Mouse (Mus musculus): ENCODE data around the gene Rara. TPM values are rescaled to one million over a fixed set of nuclear protein-coding genes. Genes with fewer than 3 reads are reported as not detected.
"Not testable (repeated sequence)": the region's sequence is repeated elsewhere in the genome, so short reads cannot be mapped to it uniquely, and the experiment has no call there.

Rara gene
- 6.4 and 7.9 TPM in 2 replicates for polyA plus RNA-seq (2012; rRNA removed)

- DNase-seq (ENCODE audit: extremely low spot score in 1 of 2, low spot score in 1 of 2): peak in 1 of 2 experiments; percentile 66
These were observed at the start of gene Rara for GRCm38 (mm10) chr11:98927438-98928076. TSS of gene Rara (plus strand) at chr11:98927818.

GRCm38 (mm10) chr11:98887703-98888102, 39.9 kb upstream of the Rara start:
- DNase-seq (ENCODE audit: extremely low spot score in 1 of 2, low spot score in 1 of 2): no peak

GRCm38 (mm10) chr11:98889077-98889476, 38.5 kb upstream of the Rara start:
- DNase-seq (ENCODE audit: extremely low spot score in 1 of 2, low spot score in 1 of 2): no peak

GRCm38 (mm10) chr11:98889977-98890376, 37.6 kb upstream of the Rara start:
- DNase-seq (ENCODE audit: extremely low spot score in 1 of 2, low spot score in 1 of 2): no peak

GRCm38 (mm10) chr11:98892426-98892825, 35.2 kb upstream of the Rara start:
- DNase-seq (ENCODE audit: extremely low spot score in 1 of 2, low spot score in 1 of 2): no peak

- DNase-seq (ENCODE audit: extremely low spot score in 1 of 2, low spot score in 1 of 2): no peak
These were observed 27.0 kb upstream of the Rara start for GRCm38 (mm10) chr11:98900529-98901125.

GRCm38 (mm10) chr11:98902621-98903245, 24.9 kb upstream of the Rara start:
- no peak for DNase-seq (ENCODE audit: extremely low spot score in 1 of 2, low spot score in 1 of 2)

GRCm38 (mm10) chr11:98904577-98904976, 23.0 kb upstream of the Rara start:
- DNase-seq (ENCODE audit: extremely low spot score in 1 of 2, low spot score in 1 of 2): no peak

GRCm38 (mm10) chr11:98905033-98905432, 22.6 kb upstream of the Rara start:
- no peak for DNase-seq (ENCODE audit: extremely low spot score in 1 of 2, low spot score in 1 of 2)

- no peak for DNase-seq (ENCODE audit: extremely low spot score in 1 of 2, low spot score in 1 of 2)
These were observed 22.0 kb upstream of the Rara start for GRCm38 (mm10) chr11:98905583-98905982.

GRCm38 (mm10) chr11:98907063-98907436, 20.6 kb upstream of the Rara start:
- DNase-seq (ENCODE audit: extremely low spot score in 1 of 2, low spot score in 1 of 2): no peak

- peak; percentile 92 for DNase-seq (ENCODE audit: extremely low spot score in 1 of 2, low spot score in 1 of 2)
These were observed 20.0 kb upstream of the Rara start, which contains the start of gene Cdc6 for GRCm38 (mm10) chr11:98907437-98908173. TSS of gene Cdc6 (plus strand) at chr11:98907801.

GRCm38 (mm10) chr11:98909654-98910053, 18.0 kb upstream of the Rara start:
- DNase-seq (ENCODE audit: extremely low spot score in 1 of 2, low spot score in 1 of 2): peak; percentile 66 to 84

GRCm38 (mm10) chr11:98910415-98910814, 17.2 kb upstream of the Rara start:
- DNase-seq (ENCODE audit: extremely low spot score in 1 of 2, low spot score in 1 of 2): no peak

GRCm38 (mm10) chr11:98911498-98911897, 16.1 kb upstream of the Rara start:
- DNase-seq (ENCODE audit: extremely low spot score in 1 of 2, low spot score in 1 of 2): no peak

- no peak for DNase-seq (ENCODE audit: extremely low spot score in 1 of 2, low spot score in 1 of 2)
These were observed 13.4 kb upstream of the Rara start for GRCm38 (mm10) chr11:98914196-98914595.

- not testable (repeated sequence) for DNase-seq (ENCODE audit: extremely low spot score in 1 of 2, low spot score in 1 of 2)
These were observed 11.2 kb upstream of the Rara start for GRCm38 (mm10) chr11:98916376-98916775.

- DNase-seq (ENCODE audit: extremely low spot score in 1 of 2, low spot score in 1 of 2): no peak
These were observed 10.1 kb upstream of the Rara start for GRCm38 (mm10) chr11:98917428-98918005.

- DNase-seq (ENCODE audit: extremely low spot score in 1 of 2, low spot score in 1 of 2): no peak
These were observed 9.4 kb upstream of the Rara start for GRCm38 (mm10) chr11:98918231-98918630.

GRCm38 (mm10) chr11:98919009-98919408, 8.6 kb upstream of the Rara start:
- DNase-seq (ENCODE audit: extremely low spot score in 1 of 2, low spot score in 1 of 2): no peak

GRCm38 (mm10) chr11:98921813-98922212, 5.8 kb upstream of the Rara start:
- not testable (repeated sequence) for DNase-seq (ENCODE audit: extremely low spot score in 1 of 2, low spot score in 1 of 2)

Data from frontal cortex, adult 2 months (tissue).